Mouse (Mus musculus): Measurements from ENCODE around the gene Ryr3.

Gene Ryr3

GRCm38 (mm10) chr2:112714648-112715047 is 502.2 kb downstream of the Ryr3 start:
- no peak for ATAC-seq (ENCODE audit: insufficient number of reproducible peaks, low FRiP score, low TSS enrichment)

GRCm38 (mm10) chr2:112681817-112682216 is 535.1 kb downstream of the Ryr3 start:
- ATAC-seq (ENCODE audit: insufficient number of reproducible peaks, low FRiP score, low TSS enrichment): no peak

- no peak for ATAC-seq (ENCODE audit: insufficient number of reproducible peaks, low FRiP score, low TSS enrichment)
Measured at GRCm38 (mm10) chr2:112677246-112677645, 539.6 kb downstream of the Ryr3 start.

GRCm38 (mm10) chr2:112676721-112677120 is 540.2 kb downstream of the Ryr3 start:
- no peak for ATAC-seq (ENCODE audit: insufficient number of reproducible peaks, low FRiP score, low TSS enrichment)

GRCm38 (mm10) chr2:112676175-112676574 is 540.7 kb downstream of the Ryr3 start:
- ATAC-seq (ENCODE audit: insufficient number of reproducible peaks, low FRiP score, low TSS enrichment): no peak

- no peak for ATAC-seq (ENCODE audit: insufficient number of reproducible peaks, low FRiP score, low TSS enrichment)
Measured at GRCm38 (mm10) chr2:112669461-112669860, 547.4 kb downstream of the Ryr3 start.

- ATAC-seq (ENCODE audit: insufficient number of reproducible peaks, low FRiP score, low TSS enrichment): no peak
Measured at GRCm38 (mm10) chr2:112656131-112656530, 560.8 kb downstream of the Ryr3 start.

GRCm38 (mm10) chr2:112653836-112654235 is 563.1 kb downstream of the Ryr3 start:
- ATAC-seq (ENCODE audit: insufficient number of reproducible peaks, low FRiP score, low TSS enrichment): no peak

- peak; percentile 93 for ATAC-seq (ENCODE audit: insufficient number of reproducible peaks, low FRiP score, low TSS enrichment)
Measured at GRCm38 (mm10) chr2:112637206-112637605, 579.7 kb downstream of the Ryr3 start.

- ATAC-seq (ENCODE audit: insufficient number of reproducible peaks, low FRiP score, low TSS enrichment): no peak
Measured at GRCm38 (mm10) chr2:112632536-112632935, 584.4 kb downstream of the Ryr3 start.

GRCm38 (mm10) chr2:112630669-112631068 is 586.2 kb downstream of the Ryr3 start:
- no peak for ATAC-seq (ENCODE audit: insufficient number of reproducible peaks, low FRiP score, low TSS enrichment)

- ATAC-seq (ENCODE audit: insufficient number of reproducible peaks, low FRiP score, low TSS enrichment): no peak
Measured at GRCm38 (mm10) chr2:112625156-112625555, 591.7 kb downstream of the Ryr3 start.

- no peak for ATAC-seq (ENCODE audit: insufficient number of reproducible peaks, low FRiP score, low TSS enrichment)
Measured at GRCm38 (mm10) chr2:112617206-112617605, 599.7 kb downstream of the Ryr3 start.

GRCm38 (mm10) chr2:112614375-112614774 is 602.5 kb downstream of the Ryr3 start:
- no peak for ATAC-seq (ENCODE audit: insufficient number of reproducible peaks, low FRiP score, low TSS enrichment)

GRCm38 (mm10) chr2:112612628-112613027 is 604.3 kb downstream of the Ryr3 start:
- ATAC-seq (ENCODE audit: insufficient number of reproducible peaks, low FRiP score, low TSS enrichment): no peak

GRCm38 (mm10) chr2:112606536-112606935 is 610.4 kb downstream of the Ryr3 start:
- no peak for ATAC-seq (ENCODE audit: insufficient number of reproducible peaks, low FRiP score, low TSS enrichment)

GRCm38 (mm10) chr2:112602487-112602886 is 614.4 kb downstream of the Ryr3 start:
- no peak for ATAC-seq (ENCODE audit: insufficient number of reproducible peaks, low FRiP score, low TSS enrichment)

GRCm38 (mm10) chr2:112600222-112600621 is 616.7 kb downstream of the Ryr3 start:
- peak; percentile 77 for ATAC-seq (ENCODE audit: insufficient number of reproducible peaks, low FRiP score, low TSS enrichment)

- no peak for ATAC-seq (ENCODE audit: insufficient number of reproducible peaks, low FRiP score, low TSS enrichment)
Measured at GRCm38 (mm10) chr2:112597064-112597463, 619.8 kb downstream of the Ryr3 start.

GRCm38 (mm10) chr2:112596415-112596814 is 620.5 kb downstream of the Ryr3 start:
- ATAC-seq (ENCODE audit: insufficient number of reproducible peaks, low FRiP score, low TSS enrichment): no peak

GRCm38 (mm10) chr2:112595807-112596206 is 621.1 kb downstream of the Ryr3 start:
- ATAC-seq (ENCODE audit: insufficient number of reproducible peaks, low FRiP score, low TSS enrichment): no peak

GRCm38 (mm10) chr2:112593781-112594180 is 623.1 kb downstream of the Ryr3 start:
- ATAC-seq (ENCODE audit: insufficient number of reproducible peaks, low FRiP score, low TSS enrichment): no peak

GRCm38 (mm10) chr2:112593322-112593721 is 623.6 kb downstream of the Ryr3 start:
- no peak for ATAC-seq (ENCODE audit: insufficient number of reproducible peaks, low FRiP score, low TSS enrichment)
